Mouse (Mus musculus): Measurements from ENCODE around the gene Eif1ad.

DNA sequence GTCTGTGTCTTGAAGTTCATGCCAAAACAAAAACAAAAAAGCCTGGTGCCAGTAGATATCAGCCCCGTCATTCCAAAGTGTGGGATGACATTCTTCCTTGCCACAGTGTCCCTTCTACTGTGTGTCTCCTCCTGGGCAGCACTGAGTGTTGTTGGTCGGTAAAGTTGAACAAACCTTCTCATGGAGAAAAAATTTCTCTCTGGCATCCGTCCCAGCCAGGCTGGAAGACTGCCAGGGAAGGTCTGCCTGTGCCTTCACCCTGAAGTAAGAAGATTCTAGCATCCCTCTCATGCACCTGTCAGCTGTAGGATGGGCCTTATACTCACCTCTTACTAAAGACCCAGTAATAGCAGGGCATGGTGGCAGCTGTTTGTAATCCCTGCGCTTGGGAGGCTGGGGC is 26.4 kb downstream of the Eif1ad start:
- TF ChIP-seq CTCF (conservative IDR thresholded peaks at IDR 0.05; ENCODE audit: low read length) = no peak
- TF ChIP-seq NANOG (IDR thresholded peaks at IDR 0.05; ENCODE audit: borderline replicate concordance, low read length) = no peak
- no peak for TF ChIP-seq POU5F1 (IDR thresholded peaks at IDR 0.05; ENCODE audit: borderline replicate concordance, low read length)
